Mouse (Mus musculus) thymus, postnatal 10 days (tissue): ENCODE data around the gene Srrm4.

Experiments used
- DNase-seq, 2 experiments: peaks; one replicate each; pipeline ENCODE4 v3.0.0; 2021; ENCODE audit warnings: low spot score in 2 of 2

The Srrm4 gene

DNA sequence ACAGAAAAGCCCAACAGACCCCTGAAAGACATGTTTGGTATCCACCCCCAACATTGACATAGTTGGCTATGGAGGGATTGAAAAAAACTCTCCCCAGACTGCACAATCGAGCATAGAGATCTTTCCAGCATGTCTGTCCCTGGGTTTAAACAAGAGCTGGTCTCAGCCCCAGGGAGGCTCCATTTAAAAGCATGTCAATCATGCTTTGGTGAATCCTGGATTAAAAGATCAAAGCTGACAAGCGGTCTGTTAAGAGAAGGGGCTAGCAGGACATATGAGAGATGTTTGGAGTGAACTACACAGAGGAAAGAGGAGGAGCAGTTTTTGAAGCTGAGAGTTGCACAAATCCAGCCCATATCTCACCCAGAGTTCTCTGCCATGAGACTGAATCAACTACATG lies 38.5 kb downstream of the Srrm4 start:
- DNase-seq, result no peak

DNA sequence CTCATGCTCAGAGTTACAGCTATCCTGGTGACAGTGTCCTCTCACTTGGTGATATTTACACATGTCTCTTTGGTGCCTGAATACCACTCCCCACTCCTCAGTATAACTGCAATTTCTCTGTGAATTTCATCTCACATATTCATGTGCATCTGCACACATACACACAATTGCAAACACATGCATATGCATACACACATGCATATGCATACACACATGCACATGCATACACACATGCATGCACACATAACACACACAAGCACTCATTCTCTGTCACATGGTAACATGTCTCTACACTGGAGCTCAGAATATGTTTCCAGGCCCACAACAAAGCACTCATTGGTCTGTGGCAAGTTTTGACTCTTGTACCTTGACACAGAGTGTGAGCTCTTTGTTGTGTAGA lies 39.0 kb downstream of the Srrm4 start:
- no peak for DNase-seq

DNA sequence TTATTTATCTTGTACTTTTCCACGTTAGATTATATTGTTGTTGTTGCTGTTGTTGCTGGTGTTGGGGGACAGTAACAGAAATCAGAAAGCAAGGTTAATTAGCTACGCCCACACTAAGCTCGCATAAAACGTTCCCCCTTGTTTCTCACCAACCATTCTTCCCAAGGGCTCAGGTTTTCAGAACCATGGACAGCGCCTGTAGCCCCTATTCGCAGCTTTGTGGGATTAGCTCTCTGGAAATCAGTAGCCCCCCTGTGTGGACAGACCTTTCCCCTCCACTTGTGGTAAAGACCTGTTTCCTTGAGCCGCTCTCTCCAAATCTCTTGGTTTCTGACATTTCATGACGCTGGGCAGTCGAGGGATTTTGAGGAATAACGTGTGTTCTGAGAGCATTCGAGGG lies 45.9 kb downstream of the Srrm4 start:
- DNase-seq, result no peak

- DNase-seq, result no peak
Measured at GRCm38 (mm10) chr5:116542317-116542716, 49.3 kb downstream of the Srrm4 start.

- DNase-seq, result no peak
Measured at GRCm38 (mm10) chr5:116541128-116541527, 50.5 kb downstream of the Srrm4 start.

GRCm38 (mm10) chr5:116539360-116539759 lies 52.3 kb downstream of the Srrm4 start:
- no peak for DNase-seq

GRCm38 (mm10) chr5:116538491-116538890 lies 53.1 kb downstream of the Srrm4 start:
- DNase-seq, result no peak

GRCm38 (mm10) chr5:116526324-116526723 lies 65.3 kb downstream of the Srrm4 start:
- no peak for DNase-seq

DNA sequence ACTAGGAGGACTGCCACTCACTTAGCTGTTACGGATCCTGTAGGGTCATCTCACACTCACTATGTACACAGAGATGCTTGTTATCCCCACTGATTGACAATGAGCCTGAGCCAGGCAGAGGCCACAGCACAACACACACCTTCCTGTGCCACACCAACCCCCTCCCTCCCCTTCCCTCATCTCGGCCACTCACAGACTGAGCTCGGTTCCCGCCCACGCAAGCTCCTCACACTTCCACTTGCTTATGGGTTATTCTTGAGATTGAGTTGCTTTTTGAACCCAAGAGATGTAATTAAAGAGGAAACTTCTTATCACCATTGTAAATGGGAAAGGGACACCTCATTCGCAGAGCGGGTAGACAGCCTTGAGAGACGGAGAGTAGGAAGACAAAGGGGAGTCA lies 66.3 kb downstream of the Srrm4 start:
- no peak for DNase-seq

DNA sequence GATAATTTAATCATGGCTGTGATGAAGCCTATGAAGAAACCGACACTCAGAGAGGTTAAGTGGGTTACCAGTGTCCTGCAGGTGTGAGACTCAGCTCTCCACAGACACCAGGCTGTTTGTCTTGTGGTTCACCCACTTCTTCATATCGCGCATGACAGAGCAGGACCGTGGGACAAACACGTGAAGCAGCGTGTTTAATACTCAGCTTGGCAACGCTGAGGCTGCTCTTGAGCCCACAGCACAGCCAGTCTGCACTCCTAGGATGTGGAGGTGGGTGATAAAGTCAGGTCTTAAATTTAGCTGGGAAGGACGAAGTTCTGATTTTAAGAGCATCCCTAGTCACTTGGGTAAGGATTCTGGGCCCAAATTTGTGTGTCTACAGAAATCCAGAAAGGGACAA lies 68.1 kb downstream of the Srrm4 start:
- DNase-seq, result no peak

GRCm38 (mm10) chr5:116523079-116523478 lies 68.5 kb downstream of the Srrm4 start:
- DNase-seq, result no peak

- no peak for DNase-seq
Measured at GRCm38 (mm10) chr5:116522273-116522672, 69.3 kb downstream of the Srrm4 start.

DNA sequence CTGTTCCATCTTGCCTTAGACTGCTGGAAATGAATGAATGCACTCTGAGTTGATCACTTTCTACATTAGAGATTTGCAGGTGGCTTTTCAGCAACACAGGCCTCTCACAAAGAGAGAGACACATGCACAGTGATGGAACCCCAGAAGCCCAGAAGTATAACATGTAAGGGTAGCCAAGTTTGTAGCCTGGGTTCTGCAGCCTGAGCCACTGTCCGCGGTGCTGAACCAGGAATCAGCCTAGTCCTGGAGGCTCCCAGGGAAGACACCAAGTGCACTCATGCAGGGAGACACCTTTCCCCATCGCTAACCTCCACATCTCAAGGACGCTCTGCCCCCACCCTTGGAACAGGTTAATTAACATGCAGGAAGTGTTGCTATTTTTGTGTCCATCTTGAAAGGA lies 73.6 kb downstream of the Srrm4 start:
- DNase-seq, result no peak

- DNase-seq, result no peak
Measured at GRCm38 (mm10) chr5:116512135-116512534, 79.5 kb downstream of the Srrm4 start.

GRCm38 (mm10) chr5:116510229-116510628 lies 81.4 kb downstream of the Srrm4 start:
- no peak for DNase-seq

DNA sequence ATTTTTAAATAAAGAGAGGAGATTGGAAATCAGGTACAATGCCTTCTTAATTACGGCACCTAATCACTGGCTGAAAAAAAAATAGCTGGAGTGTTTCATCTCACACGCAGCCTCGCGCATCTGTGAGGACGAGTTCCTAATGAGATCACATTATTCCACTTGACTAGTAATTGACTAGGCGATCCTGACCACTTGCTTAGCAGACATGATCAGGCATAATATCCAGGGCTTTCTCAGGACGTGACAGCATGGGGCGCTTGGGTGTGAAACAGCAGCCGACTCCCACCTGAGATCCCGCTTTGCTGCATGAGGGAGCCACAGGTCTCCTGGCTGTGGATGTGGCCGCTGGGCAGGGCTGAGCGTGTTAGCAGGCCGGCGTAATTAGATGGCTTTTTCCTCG lies 90.3 kb downstream of the Srrm4 start:
- no peak for DNase-seq

DNA sequence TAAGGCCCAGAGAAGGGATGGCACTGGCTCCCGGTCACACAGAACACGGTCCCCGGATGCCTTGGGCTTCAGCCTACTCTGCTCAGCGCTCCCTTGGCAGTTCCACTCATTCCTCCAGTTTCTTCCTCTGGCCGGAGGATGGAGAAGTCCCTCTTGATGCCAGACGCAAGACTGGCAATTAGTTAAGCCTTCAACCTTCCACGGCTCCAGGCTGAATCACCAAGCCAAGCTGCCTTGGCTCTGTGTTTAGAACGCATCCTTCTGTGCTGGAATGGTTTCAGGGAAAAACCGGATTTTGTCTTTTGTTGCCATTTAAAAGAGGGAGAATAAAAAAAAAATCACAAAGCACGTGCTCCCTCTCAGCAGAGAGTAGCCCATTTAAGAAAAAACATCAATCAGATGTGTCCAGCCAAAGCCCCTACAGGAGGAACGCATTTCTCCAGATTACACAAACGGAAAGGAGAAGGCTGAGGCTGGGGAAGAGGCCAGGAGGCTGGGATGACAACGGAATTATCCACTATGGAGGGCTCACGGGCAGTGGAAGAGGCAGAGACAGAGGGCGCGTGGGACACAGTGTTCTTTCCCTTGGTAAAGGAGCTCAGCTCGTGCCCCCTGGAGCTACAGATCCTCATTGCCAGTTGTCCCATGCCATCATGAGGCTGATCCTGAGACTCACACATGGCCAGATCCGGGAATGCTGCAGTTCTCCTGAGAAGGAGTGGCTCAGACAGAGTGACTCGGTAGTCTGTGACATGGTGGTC lies 92.6 kb downstream of the Srrm4 start:
- DNase-seq, result no peak

GRCm38 (mm10) chr5:116497866-116498265 lies 93.8 kb downstream of the Srrm4 start:
- no peak for DNase-seq

DNA sequence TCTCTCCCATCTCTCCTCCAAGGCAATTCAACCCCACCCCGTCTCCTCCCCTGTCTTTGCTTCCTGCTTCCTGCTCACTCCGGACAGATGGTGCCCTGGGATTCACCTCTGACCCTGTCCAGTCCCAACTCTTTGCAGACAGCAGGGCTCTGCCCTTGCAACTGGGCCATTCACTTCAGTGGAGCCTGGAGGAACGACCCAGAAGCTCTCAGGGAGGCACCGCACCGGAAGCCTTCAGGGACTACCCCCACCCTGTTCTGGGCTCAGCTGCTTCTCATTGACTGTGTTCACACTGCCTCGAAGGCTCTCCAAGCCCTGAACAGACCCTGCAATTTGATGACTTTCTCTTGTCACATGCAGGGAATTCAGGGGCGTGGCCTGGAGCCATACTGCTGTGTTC lies 94.4 kb downstream of the Srrm4 start:
- no peak for DNase-seq

DNA sequence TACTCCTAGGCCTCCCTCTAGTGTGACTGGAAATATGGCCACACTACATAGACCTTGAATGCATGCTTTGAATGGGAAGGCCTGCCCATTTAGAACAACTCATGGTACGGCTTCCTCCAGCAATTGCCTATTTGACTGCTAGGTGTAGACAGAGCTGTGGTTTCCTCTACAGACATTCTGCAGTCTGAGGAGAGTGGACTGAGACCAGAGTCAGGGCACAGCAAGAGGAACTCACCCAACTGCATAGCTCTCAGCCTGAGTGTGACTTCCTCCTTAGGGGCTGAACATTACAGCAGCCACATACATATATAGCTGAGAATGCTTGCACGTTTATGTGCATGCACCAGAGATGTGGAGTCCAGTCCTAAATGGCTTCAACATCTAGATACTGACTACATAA lies 94.9 kb downstream of the Srrm4 start:
- DNase-seq, result no peak

GRCm38 (mm10) chr5:116495466-116495865 lies 96.2 kb downstream of the Srrm4 start:
- no peak for DNase-seq

GRCm38 (mm10) chr5:116494377-116494776 lies 97.2 kb downstream of the Srrm4 start:
- no peak for DNase-seq

- DNase-seq, result no peak
Measured at GRCm38 (mm10) chr5:116492726-116493125, 98.9 kb downstream of the Srrm4 start.

DNA sequence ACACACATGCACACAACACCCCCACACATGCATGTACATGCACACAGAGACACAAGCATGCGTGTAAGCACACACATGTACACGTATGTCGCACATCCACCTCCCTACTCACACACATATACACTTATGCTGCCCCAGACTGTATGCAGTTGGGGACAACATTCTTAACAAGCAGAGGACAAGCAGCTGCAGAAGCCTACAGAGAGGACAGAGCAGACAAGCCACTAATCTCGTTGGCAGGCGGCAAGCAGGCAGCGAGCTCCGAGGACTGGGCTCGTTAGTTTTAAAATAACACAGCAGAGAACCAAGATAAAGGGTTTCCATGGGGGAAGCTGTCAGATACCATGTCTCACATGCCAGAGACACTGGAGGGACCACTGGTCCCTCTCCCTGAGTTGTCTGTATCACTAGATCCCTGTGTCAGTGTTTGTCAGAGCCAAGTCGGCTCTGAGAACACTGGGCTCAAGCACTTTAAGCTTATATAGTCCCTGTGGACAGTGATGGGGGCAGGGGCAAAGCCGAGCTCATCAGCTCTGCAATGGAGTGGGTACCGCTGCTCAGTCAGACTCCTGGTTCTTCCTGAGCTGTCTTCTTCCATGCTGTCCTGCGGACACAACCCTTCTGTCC lies 99.7 kb downstream of the Srrm4 start:
- no peak for DNase-seq
